Mouse (Mus musculus) liver, adult (tissue): ENCODE data around the gene Mtmr6.

Source experiments
- GATA4 ChIP-seq: IDR thresholded peaks from 2 replicates; pipeline ENCODE4 v1.6.1; 2014; ENCODE audit warnings: mild to moderate bottlenecking, low read length; ENCODE audit not compliant: insufficient replicate concordance

Gene Mtmr6

GRCm38 (mm10) chr14:60264990-60265876 lies at the start of gene Mtmr6:
Gene Mtmr6 (plus strand): TSS chr14:60265228.
- TF ChIP-seq GATA4 = peak; percentile 36; the same call in 1 of the 2 replicates

- TF ChIP-seq GATA4 = no peak
Measured at GRCm38 (mm10) chr14:60216125-60216524, 48.9 kb upstream of the Mtmr6 start.

GRCm38 (mm10) chr14:60217616-60218015 lies 47.4 kb upstream of the Mtmr6 start:
- TF ChIP-seq GATA4 = no peak

- no peak for TF ChIP-seq GATA4
Measured at GRCm38 (mm10) chr14:60219886-60220285, 45.1 kb upstream of the Mtmr6 start.

GRCm38 (mm10) chr14:60238551-60238950 lies 26.5 kb upstream of the Mtmr6 start:
- no peak for TF ChIP-seq GATA4

- TF ChIP-seq GATA4 = no peak
Measured at GRCm38 (mm10) chr14:60250366-60250765, 14.7 kb upstream of the Mtmr6 start.

- TF ChIP-seq GATA4 = no peak
Measured at GRCm38 (mm10) chr14:60250879-60251278, 14.1 kb upstream of the Mtmr6 start.

- peak; percentile 48; the same call in 1 of the 2 replicates for TF ChIP-seq GATA4
Measured at GRCm38 (mm10) chr14:60251281-60252003, 13.6 kb upstream of the Mtmr6 start, which contains the start of the genes Nupl1 and Gm49336. Gene Nupl1 (minus strand): TSS chr14:60251431. Gene Gm49336 (minus strand): TSS chr14:60251507.

GRCm38 (mm10) chr14:60252004-60253000 lies 12.7 kb upstream of the Mtmr6 start:
- no peak for TF ChIP-seq GATA4

- TF ChIP-seq GATA4 = no peak
Measured at GRCm38 (mm10) chr14:60253466-60253865, 11.6 kb upstream of the Mtmr6 start.

GRCm38 (mm10) chr14:60254774-60255173 lies 10.3 kb upstream of the Mtmr6 start:
- no peak for TF ChIP-seq GATA4

GRCm38 (mm10) chr14:60256356-60256755 lies 8.7 kb upstream of the Mtmr6 start:
- no peak for TF ChIP-seq GATA4

GRCm38 (mm10) chr14:60257101-60257500 lies 7.9 kb upstream of the Mtmr6 start:
- no peak for TF ChIP-seq GATA4

- TF ChIP-seq GATA4 = no peak
Measured at GRCm38 (mm10) chr14:60257851-60258250, 7.2 kb upstream of the Mtmr6 start.

- no peak for TF ChIP-seq GATA4
Measured at GRCm38 (mm10) chr14:60262316-60262715, 2.7 kb upstream of the Mtmr6 start.

- no peak for TF ChIP-seq GATA4
Measured at GRCm38 (mm10) chr14:60269333-60269732, 4.3 kb downstream of the Mtmr6 start.
